Mouse (Mus musculus) lung, adult 2 months (tissue): ENCODE measurements around the gene Slc12a7.

ENCODE experiments used
- CTCF ChIP-seq: fragments of 200-500 bp; IDR thresholded peaks from 2 replicates; pipeline ENCODE4 v1.5.1; 2011; ENCODE audit warnings: mild to moderate bottlenecking, low read length, control low read depth; ENCODE audit not compliant: insufficient read depth
- POLR2A ChIP-seq: fragments of 200-500 bp; IDR thresholded peaks from 2 replicates; pipeline ENCODE4 v1.6.1; 2011; ENCODE audit warnings: low read depth, mild to moderate bottlenecking, control low read depth, low read length, borderline replicate concordance; ENCODE audit errors: extremely low read depth

DNA sequence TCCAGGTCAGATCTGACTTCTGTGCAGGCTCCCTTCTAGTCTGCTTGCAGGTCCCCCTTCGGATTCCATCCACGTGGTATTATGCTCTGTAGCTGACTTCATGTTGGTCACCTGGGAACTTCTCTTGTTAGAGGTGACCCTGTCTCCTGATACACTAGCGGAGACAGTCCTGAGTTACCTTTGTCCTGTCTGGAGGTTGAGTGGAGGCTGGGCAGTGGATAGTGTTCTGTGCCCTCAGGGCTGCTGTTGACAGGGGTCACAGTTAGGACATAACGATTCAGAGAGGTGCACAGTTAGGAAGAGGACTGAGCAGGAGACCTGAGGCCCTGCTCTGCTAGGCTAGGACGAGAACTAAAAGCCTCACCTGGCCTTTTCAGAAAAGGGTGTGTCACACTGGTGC lies 34.9 kb downstream of the Slc12a7 start:
- TF ChIP-seq POLR2A (no peak), CTCF (no peak)
